Mouse (Mus musculus) testis, adult 2 months (tissue): ENCODE results near the gene Ppp2r2c.

ENCODE experiments used
- CTCF ChIP-seq: fragments of 200-500 bp; IDR thresholded peaks from 2 replicates; pipeline ENCODE4 v1.5.1; 2012; ENCODE audit warnings: low read depth, mild to moderate bottlenecking, inconsistent platforms, low read length, moderate library complexity; ENCODE audit not compliant: control insufficient read depth, insufficient read depth, insufficient replicate concordance
- POLR2A ChIP-seq: fragments of 200-500 bp; IDR thresholded peaks from 2 replicates; pipeline ENCODE4 v1.6.1; 2012; ENCODE audit warnings: low read depth, mild to moderate bottlenecking, inconsistent platforms, low read length, moderate library complexity; ENCODE audit not compliant: control insufficient read depth

DNA sequence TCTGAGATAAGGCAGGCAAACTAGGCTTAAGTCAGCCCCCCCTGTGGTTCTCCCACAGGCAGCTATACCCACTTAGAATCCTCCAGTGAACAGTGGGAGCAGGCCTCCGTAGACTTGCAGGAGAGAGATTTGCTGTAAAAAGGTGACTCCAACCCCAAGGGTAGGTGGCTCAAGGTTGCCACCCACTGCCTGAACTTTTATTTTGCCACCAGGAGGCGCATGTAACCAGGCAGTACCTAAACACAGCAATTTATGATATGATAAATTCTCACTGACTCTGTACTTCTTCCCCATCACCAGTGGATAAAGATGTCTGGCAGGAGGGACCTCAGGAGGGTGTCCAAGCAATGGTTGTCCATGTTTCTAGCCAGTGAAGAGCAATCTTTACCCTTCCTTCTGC is 82.6 kb downstream of the Ppp2r2c start:
- no peak for TF ChIP-seq CTCF
- TF ChIP-seq POLR2A = no peak
